Mouse (Mus musculus) activated CD4-positive, CD25-positive, alpha-beta regulatory T cell, adult 4 months (primary cell): ENCODE measurements around the gene Cd248. TPM values are rescaled to one million over a fixed set of nuclear protein-coding genes. Genes with fewer than 3 reads are reported as not detected.

ENCODE experiments used
- ATAC-seq: one replicate; pipeline ENCODE4 v1.8.0; 2017
- polyA plus RNA-seq, 2 experiments: library from polyadenylated mRNA; unstranded; fragments of 100-300 nt; shearing (Covaris generic); gene quantifications; one replicate each; pipeline ENCODE4 v1.2.1; 2017

Cd248 gene
- polyA plus RNA-seq, result not detected

- no peak for ATAC-seq
Measured at GRCm38 (mm10) chr19:5067867-5068569, at the start of gene Cd248. Gene Cd248, plus strand, starts transcription at chr19:5068078.

- ATAC-seq, result no peak
Measured at GRCm38 (mm10) chr19:5018191-5018590, 49.7 kb upstream of the Cd248 start.

- ATAC-seq, result no peak
Measured at GRCm38 (mm10) chr19:5021416-5021815, 46.5 kb upstream of the Cd248 start.

GRCm38 (mm10) chr19:5023621-5024479 is 44.0 kb upstream of the Cd248 start, which contains the start of gene Slc29a2:
Gene Slc29a2, plus strand, starts transcription at chr19:5023860.
- ATAC-seq, result peak; percentile 90

- ATAC-seq, result no peak
Measured at GRCm38 (mm10) chr19:5026111-5026510, 41.8 kb upstream of the Cd248 start.

- ATAC-seq, result no peak
Measured at GRCm38 (mm10) chr19:5032686-5033085, 35.2 kb upstream of the Cd248 start.

- ATAC-seq, result no peak
Measured at GRCm38 (mm10) chr19:5036577-5036976, 31.3 kb upstream of the Cd248 start.

GRCm38 (mm10) chr19:5037678-5038571 is 30.0 kb upstream of the Cd248 start:
- no peak for ATAC-seq

GRCm38 (mm10) chr19:5038709-5039156 is 29.1 kb upstream of the Cd248 start, which contains the start of the genes B4gat1 and AC124502.3:
Gene B4gat1, plus strand, starts transcription at chr19:5038826.
Gene AC124502.3, plus strand, starts transcription at chr19:5038891.
- ATAC-seq, result peak; percentile 89

- no peak for ATAC-seq
Measured at GRCm38 (mm10) chr19:5039301-5040114, 28.4 kb upstream of the Cd248 start.

- ATAC-seq, result peak; percentile 64
Measured at GRCm38 (mm10) chr19:5040862-5041523, 26.9 kb upstream of the Cd248 start, which contains the start of gene Brms1. Gene Brms1, plus strand, starts transcription at chr19:5041354.

GRCm38 (mm10) chr19:5041588-5041987 is 26.3 kb upstream of the Cd248 start:
- no peak for ATAC-seq

GRCm38 (mm10) chr19:5045531-5045930 is 22.3 kb upstream of the Cd248 start:
- ATAC-seq, result no peak

GRCm38 (mm10) chr19:5048138-5049056 is 19.5 kb upstream of the Cd248 start:
- ATAC-seq, result no peak

- no peak for ATAC-seq
Measured at GRCm38 (mm10) chr19:5049325-5049724, 18.6 kb upstream of the Cd248 start.

- peak; percentile 54 for ATAC-seq
Measured at GRCm38 (mm10) chr19:5050047-5050905, 17.6 kb upstream of the Cd248 start, which contains the start of gene Rin1. Gene Rin1, plus strand, starts transcription at chr19:5050481.

GRCm38 (mm10) chr19:5051031-5051430 is 16.8 kb upstream of the Cd248 start:
- ATAC-seq, result no peak

- no peak for ATAC-seq
Measured at GRCm38 (mm10) chr19:5051515-5051914, 16.4 kb upstream of the Cd248 start.
